Mouse (Mus musculus): Measurements from ENCODE around the gene Incenp. TPM values are rescaled to one million over a fixed set of nuclear protein-coding genes. Genes with fewer than 3 reads are reported as not detected.
"Not testable (repeated sequence)": the region's sequence is repeated elsewhere in the genome, so short reads cannot be mapped to it uniquely, and the experiment has no call there.

Incenp gene
- total RNA-seq, 2 experiments from 2014 or later = 28.1 to 28.3 TPM

GRCm38 (mm10) chr19:9936579-9936978, 37.2 kb upstream of the Incenp start:
- intact Hi-C loops (cut with DNase I) = no loop called here
- no peak overlapping the region for H3K27ac ChIP-seq
- H3K4me3 ChIP-seq = no peak overlapping the region
- DNase-seq (ENCODE audit: extremely low spot score in 1 of 2, low spot score in 2 of 2) = no peak
- no peak for TF ChIP-seq CTCF (IDR thresholded peaks at IDR 0.05)

- DNase-seq (ENCODE audit: extremely low spot score in 1 of 2, low spot score in 2 of 2) = no peak
- intact Hi-C loops (cut with DNase I) = no loop called here
- TF ChIP-seq CTCF (IDR thresholded peaks at IDR 0.05) = no peak
- Histone ChIP-seq H3K27ac (no peak overlapping the region), H3K4me3 (no peak overlapping the region)
These were observed 34.6 kb upstream of the Incenp start for GRCm38 (mm10) chr19:9933908-9934307.

- H3K27ac ChIP-seq; intact Hi-C loops (cut with DNase I); DNase-seq (ENCODE audit: extremely low spot score in 1 of 2, low spot score in 2 of 2); H3K4me3 ChIP-seq: not testable (repeated sequence)
These were observed 31.8 kb upstream of the Incenp start for GRCm38 (mm10) chr19:9931167-9931607.

DNA sequence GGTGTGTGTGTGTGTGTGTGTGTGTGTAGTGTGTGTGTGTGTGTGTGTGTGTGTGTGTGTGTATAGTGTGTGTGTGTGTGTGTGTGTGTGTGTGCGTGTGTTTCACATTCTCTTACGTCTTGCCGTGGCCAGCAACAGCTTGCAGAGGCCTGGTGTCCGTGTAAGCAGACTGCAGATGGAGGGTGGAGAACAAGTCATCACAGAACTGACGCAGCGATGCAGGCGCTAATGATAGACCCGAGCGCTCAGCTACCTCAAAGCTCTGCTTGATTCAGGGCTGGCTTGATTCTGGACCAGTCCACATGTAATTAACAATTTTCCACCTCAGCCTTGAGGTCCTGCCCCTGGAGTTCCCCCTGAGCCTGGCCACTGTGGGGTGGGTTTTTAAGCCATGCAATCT, 28.7 kb upstream of the Incenp start:
- no peak for DNase-seq (ENCODE audit: extremely low spot score in 1 of 2, low spot score in 2 of 2)
- intact Hi-C loops (cut with DNase I) = no loop called here
- Histone ChIP-seq H3K4me3 (no peak overlapping the region), H3K27ac (no peak overlapping the region)
- TF ChIP-seq CTCF (IDR thresholded peaks at IDR 0.05) = no peak

GRCm38 (mm10) chr19:9924769-9925272, 25.5 kb upstream of the Incenp start:
- Histone ChIP-seq H3K27ac (no peak overlapping the region), H3K4me3 (no peak overlapping the region)
- TF ChIP-seq CTCF (IDR thresholded peaks at IDR 0.05) = no peak
- DNase-seq (ENCODE audit: extremely low spot score in 1 of 2, low spot score in 2 of 2) = no peak
- intact Hi-C loops (cut with DNase I) = no loop called here

- intact Hi-C loops (cut with DNase I) = no loop called here
- no peak for TF ChIP-seq CTCF (IDR thresholded peaks at IDR 0.05)
- Histone ChIP-seq H3K4me3 (no peak overlapping the region), H3K27ac (no peak overlapping the region)
- no peak for DNase-seq (ENCODE audit: extremely low spot score in 1 of 2, low spot score in 2 of 2)
These were observed 24.9 kb upstream of the Incenp start for GRCm38 (mm10) chr19:9924034-9924768.

GRCm38 (mm10) chr19:9923048-9923447, 23.7 kb upstream of the Incenp start:
- H3K27ac ChIP-seq = peak overlapping the region; percentile 15; the same call in 1 of the 2 replicates

DNA sequence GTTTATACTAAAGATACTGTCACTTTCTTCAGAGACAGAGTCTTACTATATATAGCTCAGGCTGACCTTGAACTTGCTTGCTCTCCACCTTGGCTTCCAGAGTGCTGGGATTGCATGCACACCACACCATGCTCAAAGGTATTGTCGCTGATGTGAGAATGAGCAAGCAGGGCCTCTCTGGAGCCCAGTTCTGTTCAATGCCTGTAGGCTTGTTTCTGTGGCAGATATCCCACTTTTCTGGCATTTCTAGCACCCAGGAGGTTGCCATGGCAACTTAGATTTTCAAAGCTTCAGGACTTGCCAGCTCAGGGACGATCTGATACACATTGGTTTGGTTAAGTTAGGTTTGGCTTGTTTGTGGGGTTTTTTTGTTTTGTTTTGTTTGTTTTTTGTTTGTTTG, 22.9 kb upstream of the Incenp start:
- intact Hi-C loops (cut with DNase I) = loop anchor here (1.0 kb wide), 1 partner anchor 61 kb away; no protein-coding TSS in a partner anchor

More at GRCm38 (mm10) chr19:9923048-9923447, 23.7 kb upstream of the Incenp start:
- intact Hi-C loops (cut with DNase I) = no loop called here
- DNase-seq (ENCODE audit: extremely low spot score in 1 of 2, low spot score in 2 of 2) = no peak
- no peak for TF ChIP-seq CTCF (IDR thresholded peaks at IDR 0.05)
- no peak overlapping the region for H3K4me3 ChIP-seq

DNA sequence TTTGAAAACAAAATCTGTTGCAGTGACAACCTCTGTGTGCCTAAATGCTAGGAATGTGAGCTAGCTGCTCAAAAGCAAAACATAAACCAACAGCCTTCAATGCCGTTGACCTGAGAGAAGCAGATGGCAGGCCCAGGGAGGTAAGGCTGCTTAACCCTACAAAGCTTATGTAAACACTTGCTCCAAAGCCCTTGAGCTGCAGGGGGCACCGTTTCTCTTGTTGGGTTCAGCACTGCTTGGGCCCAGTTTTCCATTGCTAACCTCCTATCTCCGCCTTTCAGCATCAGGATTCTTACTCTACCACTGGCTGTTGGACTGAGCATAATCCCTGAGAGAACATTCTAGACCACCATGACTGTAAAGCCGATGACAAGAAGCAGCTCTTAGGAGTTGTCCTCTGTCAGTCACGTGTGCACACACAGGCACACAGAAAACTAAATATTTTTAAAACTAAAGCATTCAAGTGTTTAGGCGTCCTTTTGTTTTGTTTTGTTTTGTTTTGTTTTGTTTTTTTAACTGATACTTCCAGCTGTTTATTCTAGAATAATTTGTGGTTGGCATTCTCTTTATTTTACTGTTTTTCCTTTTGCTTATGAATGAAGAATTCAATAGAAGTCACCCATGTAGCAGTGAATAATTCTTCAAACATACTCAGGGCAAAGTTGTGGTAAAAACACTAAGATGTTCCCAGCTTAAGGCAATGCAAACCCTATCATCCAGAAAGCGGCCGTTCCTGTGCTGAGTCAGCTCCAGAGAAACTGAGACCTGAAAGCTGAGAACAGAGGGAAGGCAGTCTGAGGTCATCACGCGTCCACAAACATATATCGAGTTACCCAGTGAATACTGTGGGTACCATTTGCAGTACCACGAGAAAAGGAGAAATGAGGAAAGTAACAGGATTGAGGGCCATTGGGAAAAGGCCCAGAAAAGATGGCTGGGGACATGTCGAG, 21.8 kb upstream of the Incenp start:
- peak overlapping the region; percentile 81; the same call in 1 of the 2 replicates for H3K27ac ChIP-seq
- DNase-seq (ENCODE audit: extremely low spot score in 1 of 2, low spot score in 2 of 2) = peak; percentile 36 to 54
- intact Hi-C loops (cut with DNase I) = no loop called here
- TF ChIP-seq CTCF (IDR thresholded peaks at IDR 0.05) = peak; percentile 54
- H3K4me3 ChIP-seq = no peak overlapping the region

More for the DNA sequence above, 22.9 kb upstream of the Incenp start:
- Histone ChIP-seq H3K4me3 (no peak overlapping the region), H3K27ac (peak overlapping the region; percentile 81)
- DNase-seq (ENCODE audit: extremely low spot score in 1 of 2, low spot score in 2 of 2) = peak; percentile 44 to 56
- TF ChIP-seq CTCF (IDR thresholded peaks at IDR 0.05) = peak; percentile 8

GRCm38 (mm10) chr19:9918176-9918861, 19.0 kb upstream of the Incenp start:
- intact Hi-C loops (cut with DNase I) = loop anchor here (5.0 kb wide), 1 partner anchor 279 kb away; no protein-coding TSS in a partner anchor
- no peak for TF ChIP-seq CTCF (IDR thresholded peaks at IDR 0.05)

GRCm38 (mm10) chr19:9917727-9918126, 18.4 kb upstream of the Incenp start:
- no peak for TF ChIP-seq CTCF (IDR thresholded peaks at IDR 0.05)
- Histone ChIP-seq H3K4me3 (no peak overlapping the region), H3K27ac (no peak overlapping the region)
- DNase-seq (ENCODE audit: extremely low spot score in 1 of 2, low spot score in 2 of 2) = no peak
- intact Hi-C loops (cut with DNase I) = loop anchor here (5.0 kb wide), 1 partner anchor 280 kb away; no protein-coding TSS in a partner anchor

More at GRCm38 (mm10) chr19:9918176-9918861, 19.0 kb upstream of the Incenp start:
- no peak for DNase-seq (ENCODE audit: extremely low spot score in 1 of 2, low spot score in 2 of 2)
- Histone ChIP-seq H3K27ac (no peak overlapping the region), H3K4me3 (no peak overlapping the region)

All from left cerebral cortex, adult 2 months (tissue).